Mouse (Mus musculus) adipocyte (in vitro differentiated cells): ENCODE measurements at regions not wholly inside any gene's neighbourhood (a gene's known extent, or its start where the extent isn't known, plus 50 kb on each side); places are given as distances from the start of the nearest gene placed in this dataset.

Experiments
- DNase-seq: peaks from one replicate; pipeline ENCODE4 v3.0.0-alpha.2; 2016; ENCODE audit warnings: low spot score

DNA sequence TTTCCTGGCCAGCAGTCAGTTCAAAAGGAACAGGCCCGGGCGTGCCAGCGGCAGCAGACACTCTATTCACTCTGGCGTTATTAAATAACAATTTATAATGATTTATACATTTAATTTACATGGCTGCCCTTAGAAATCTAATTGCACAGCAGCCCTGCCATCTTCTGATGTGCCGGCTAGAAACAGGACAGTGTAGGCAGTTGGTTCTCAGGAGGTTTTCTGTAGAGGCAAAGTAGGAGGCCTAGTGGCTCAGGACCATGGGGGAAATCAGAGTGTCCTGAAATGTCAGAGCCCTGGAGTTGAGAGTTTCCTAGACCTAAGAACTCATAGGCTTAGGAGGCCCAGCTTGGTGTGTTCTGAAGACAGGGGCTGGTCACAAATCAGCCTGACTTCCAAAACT is 225.2 kb upstream of the Foxq1 start:
- no peak for DNase-seq

GRCm38 (mm10) chr13:31334981-31335380 is 221.0 kb upstream of the Foxq1 start:
- no peak for DNase-seq

GRCm38 (mm10) chr13:31337631-31338030 is 218.3 kb upstream of the Foxq1 start:
- DNase-seq, result no peak

DNA sequence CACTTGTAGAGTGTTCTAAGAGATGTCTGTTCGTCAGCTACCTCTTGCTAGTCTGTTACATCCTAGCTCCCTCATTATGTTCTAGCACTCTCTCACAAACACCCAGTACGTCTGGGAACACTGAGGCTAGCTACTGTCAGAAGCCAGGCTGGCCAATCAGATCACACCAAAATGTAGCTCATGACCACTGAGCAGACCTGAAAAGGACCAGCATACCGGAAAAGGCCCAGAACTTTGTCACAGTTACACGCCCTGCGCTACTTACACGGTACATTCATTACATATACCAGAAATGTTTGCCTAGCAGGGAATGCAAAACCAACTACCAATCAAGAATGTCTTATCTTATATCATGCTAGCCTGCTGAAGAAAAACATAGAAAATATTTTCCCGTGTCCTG is 216.5 kb upstream of the Foxq1 start:
- DNase-seq, result no peak

- no peak for DNase-seq
Measured at GRCm38 (mm10) chr13:31339901-31340300, 216.0 kb upstream of the Foxq1 start.

- no peak for DNase-seq
Measured at GRCm38 (mm10) chr13:31340363-31340948, 215.5 kb upstream of the Foxq1 start.

GRCm38 (mm10) chr13:31341282-31342100 is 214.4 kb upstream of the Foxq1 start:
- DNase-seq, result peak; percentile 77

DNA sequence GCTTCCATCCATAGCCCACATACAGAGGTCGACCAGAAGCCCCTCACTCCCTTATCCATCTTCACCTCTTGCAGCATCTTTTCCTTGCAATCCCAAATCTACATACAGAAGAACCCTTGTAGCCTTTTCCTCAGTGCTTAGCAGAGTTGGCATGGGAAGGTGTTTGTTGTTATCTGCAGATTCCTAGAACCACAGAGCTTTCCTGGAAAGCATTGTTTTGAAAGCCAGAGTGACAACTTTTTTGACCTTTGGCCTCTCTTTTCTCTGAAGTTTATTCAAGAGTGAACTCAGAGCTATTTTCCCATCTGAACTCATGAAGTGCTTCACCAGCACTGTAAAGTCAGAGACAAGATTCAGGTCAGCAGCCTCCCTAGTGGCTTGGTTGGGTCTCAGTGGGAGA is 209.7 kb upstream of the Foxq1 start:
- peak; percentile 65 for DNase-seq

- peak; percentile 67 for DNase-seq
Measured at GRCm38 (mm10) chr13:31347000-31347399, 208.9 kb upstream of the Foxq1 start.

GRCm38 (mm10) chr13:31349671-31350070 is 206.3 kb upstream of the Foxq1 start:
- no peak for DNase-seq

GRCm38 (mm10) chr13:31351481-31351880 is 204.5 kb upstream of the Foxq1 start:
- DNase-seq, result peak; percentile 88

GRCm38 (mm10) chr13:31352825-31353224 is 203.1 kb upstream of the Foxq1 start:
- no peak for DNase-seq

DNA sequence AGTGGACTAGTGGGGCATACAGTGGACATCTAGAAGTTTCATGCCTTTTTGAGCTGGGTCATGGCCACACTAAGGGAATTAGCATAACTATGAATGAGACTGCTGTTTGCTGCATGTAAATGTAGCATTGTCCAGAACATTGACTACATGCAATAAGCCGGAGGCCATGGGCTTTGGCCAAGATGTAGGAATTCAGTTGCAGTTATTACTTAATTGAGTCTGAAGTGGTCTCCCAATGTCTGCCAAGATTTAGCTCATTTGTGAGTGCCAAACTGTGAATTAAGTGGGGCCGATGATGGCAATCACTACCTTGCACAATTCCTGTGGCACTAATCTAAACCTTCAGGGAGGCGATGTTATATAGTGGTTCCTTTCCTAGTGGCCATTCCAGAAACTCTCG is 196.6 kb upstream of the Foxq1 start:
- DNase-seq, result no peak

DNA sequence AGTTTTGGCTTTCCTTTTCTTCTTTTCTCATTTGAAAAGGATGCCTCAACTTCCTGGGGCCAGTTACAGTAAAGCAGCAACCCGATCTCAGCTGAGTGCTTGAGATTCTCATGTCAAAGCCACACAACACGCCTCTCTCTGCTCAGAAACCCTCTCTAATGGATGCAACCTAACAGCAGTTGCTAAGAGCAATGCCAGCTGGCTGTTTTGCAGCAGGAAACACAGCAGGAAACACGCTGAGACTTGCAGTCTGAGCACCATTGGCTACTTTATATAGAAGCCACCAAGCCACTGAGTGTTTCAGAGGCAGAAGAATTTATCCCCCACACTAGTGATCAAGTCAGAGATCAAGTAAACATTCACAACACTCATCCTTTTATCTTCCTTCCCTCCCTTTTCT is 193.5 kb upstream of the Foxq1 start:
- no peak for DNase-seq

DNA sequence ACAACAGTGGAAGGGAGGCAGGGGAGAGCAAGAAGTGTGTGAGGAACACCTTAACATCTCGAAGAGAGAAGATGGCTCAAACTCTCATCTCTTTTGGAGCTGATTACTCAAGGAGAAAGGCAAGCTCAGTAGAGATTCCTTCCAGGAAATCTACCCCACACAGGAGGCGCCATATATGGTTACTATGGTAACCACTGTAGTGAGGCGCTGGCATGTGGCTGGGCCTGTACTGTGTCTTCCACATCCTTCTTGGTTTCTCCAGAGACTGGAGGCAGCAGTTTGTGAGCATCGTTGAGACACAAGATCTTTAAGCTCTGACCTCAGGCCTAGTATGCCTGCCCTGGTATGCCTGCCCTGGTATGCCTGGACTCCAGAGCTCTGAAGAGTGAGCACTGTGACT is 191.6 kb upstream of the Foxq1 start:
- no peak for DNase-seq

GRCm38 (mm10) chr13:31367226-31367625 is 188.7 kb upstream of the Foxq1 start:
- DNase-seq, result no peak

GRCm38 (mm10) chr13:31369182-31369581 is 186.8 kb upstream of the Foxq1 start:
- DNase-seq, result no peak

GRCm38 (mm10) chr13:31370873-31371272 is 185.1 kb upstream of the Foxq1 start:
- no peak for DNase-seq

GRCm38 (mm10) chr13:31374006-31374405 is 181.9 kb upstream of the Foxq1 start:
- DNase-seq, result no peak

- DNase-seq, result no peak
Measured at GRCm38 (mm10) chr13:31393421-31394215, 162.3 kb upstream of the Foxq1 start.

DNA sequence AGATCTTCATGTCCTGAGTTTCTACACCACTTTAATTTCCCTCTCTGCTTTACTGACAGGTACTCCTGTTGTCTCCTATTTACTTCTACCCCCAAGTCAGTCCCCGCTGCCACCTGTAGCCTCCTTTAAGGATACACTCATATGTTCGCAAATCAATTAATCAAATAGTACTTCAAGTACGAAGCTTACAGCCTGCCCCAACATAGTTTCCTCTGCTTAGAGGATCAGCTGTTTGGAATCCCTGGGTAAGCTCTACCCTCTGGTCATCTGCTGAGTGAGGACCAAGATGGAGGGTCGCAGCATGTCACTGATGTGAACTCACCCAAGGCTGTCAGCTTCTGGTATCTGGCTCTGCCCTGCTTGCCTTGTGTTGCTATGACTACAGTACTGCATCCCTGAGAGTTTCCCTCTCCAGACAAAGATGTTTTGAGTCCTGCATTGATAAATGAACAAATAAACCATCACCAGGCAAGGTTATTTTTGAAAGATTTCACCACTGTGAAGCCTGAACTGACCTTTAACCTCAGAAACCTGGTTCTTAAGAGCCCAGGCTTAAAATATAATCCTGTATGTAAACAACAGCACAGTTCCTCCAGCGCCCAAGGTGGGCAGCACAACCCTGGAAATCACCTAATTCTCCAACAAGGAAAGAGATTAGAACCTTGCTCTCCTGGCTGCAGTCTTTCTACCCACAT is 159.6 kb upstream of the Foxq1 start:
- no peak for DNase-seq

DNA sequence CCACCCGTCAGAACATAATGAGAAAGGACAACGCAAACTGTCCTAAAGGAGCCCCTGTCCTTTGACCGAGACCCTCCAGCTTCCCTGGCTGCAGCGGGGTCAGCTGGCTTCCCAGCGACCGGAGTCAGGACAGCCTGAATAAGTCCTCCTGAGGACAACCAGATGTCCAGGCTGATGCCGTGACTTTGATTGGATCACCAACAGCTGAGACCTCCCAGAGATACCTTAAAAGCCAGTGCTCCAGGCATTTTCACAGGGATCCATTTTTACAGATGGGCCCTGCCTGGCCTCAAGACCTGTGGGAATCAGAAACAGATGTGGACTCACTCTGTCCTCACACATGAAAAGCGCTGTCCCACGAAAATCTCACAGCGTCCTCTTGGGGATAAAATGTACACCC is 158.7 kb upstream of the Foxq1 start:
- DNase-seq, result no peak
